Mouse (Mus musculus) olfactory bulb, adult 2 months (tissue): ENCODE measurements around the gene Eif2b1.

Experiments used
- CTCF ChIP-seq: fragments of 200-500 bp; IDR thresholded peaks from 2 replicates; pipeline ENCODE4 v1.5.1; 2012; ENCODE audit warnings: low read depth, mild to moderate bottlenecking, low read length, moderate library complexity; ENCODE audit not compliant: insufficient read depth
- POLR2A ChIP-seq: fragments of 200-500 bp; IDR thresholded peaks from 2 replicates; pipeline ENCODE4 v1.6.1; 2012; ENCODE audit warnings: mild to moderate bottlenecking, low read depth, low read length, moderate library complexity; ENCODE audit not compliant: insufficient read depth

DNA sequence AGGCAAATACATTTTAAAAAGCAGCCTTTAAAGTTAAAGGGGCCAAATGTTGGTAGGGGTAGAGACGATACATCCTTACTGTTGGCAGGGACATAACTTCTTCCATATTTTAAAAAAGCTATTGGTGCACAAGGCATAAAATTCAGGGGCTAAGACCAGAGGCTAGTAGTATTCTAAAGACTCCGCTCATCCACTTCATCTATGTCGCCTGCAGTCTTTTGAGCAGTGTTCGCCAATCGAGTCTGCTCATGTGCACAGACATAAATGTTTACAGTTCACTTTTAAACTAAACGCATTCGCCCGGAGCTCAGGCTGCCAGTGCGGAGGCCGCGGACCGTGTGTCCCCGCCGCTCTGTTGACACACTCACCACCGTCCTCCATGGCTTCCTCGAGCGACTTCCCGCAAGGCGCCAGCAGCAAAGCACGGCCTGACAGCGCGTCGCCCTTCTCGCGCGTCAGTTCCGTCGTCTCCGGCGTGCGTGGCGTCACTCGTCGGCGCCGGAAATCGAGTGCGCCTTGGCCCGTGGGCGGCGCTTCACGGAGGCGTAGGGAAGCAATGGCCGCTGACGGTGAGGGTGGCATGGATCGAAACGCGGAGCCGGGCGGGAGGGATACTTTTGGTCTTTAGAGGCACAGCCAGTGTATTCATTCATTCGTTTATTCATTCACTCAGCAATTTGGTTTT lies at the start of gene Eif2b1, which contains the start of gene Gtf2h3:
- peak; percentile 95 for TF ChIP-seq POLR2A
- TF ChIP-seq CTCF = 0 out of 2 replicates have a peak, but pooled peaks have one; percentile 17
